Mouse (Mus musculus) heart, embryonic 10.5 days (tissue): ENCODE measurements around the gene Afap1. TPM values are rescaled to one million over a fixed set of nuclear protein-coding genes. Genes with fewer than 3 reads are reported as not detected.
A peak's percentile ranks its signal among the peaks of the same experiment; 100 is the strongest.

ENCODE experiments used
- DNase-seq: peaks from one replicate; pipeline ENCODE4 v3.0.0-alpha.2; 2017; ENCODE audit warnings: low spot score
- H3K27ac ChIP-seq: fragments of 300-500 bp; sonication (generic); 2 replicates; pipeline ENCODE4 v1.5.1; 2016; ENCODE audit warnings: mild to moderate bottlenecking
- H3K27me3 ChIP-seq: fragments of 300-500 bp; sonication (generic); 2 replicates; pipeline ENCODE4 v1.6.1; 2016; ENCODE audit warnings: mild to moderate bottlenecking; ENCODE audit not compliant: poor library complexity, insufficient read depth, severe bottlenecking
- H3K36me3 ChIP-seq: fragments of 300-500 bp; sonication (generic); 2 replicates; pipeline ENCODE4 v1.6.1; 2016; ENCODE audit warnings: mild to moderate bottlenecking, moderate library complexity
- H3K4me1 ChIP-seq: fragments of 300-500 bp; sonication (generic); 2 replicates; pipeline ENCODE4 v1.6.1; 2016; ENCODE audit warnings: mild to moderate bottlenecking
- H3K4me3 ChIP-seq: fragments of 300-500 bp; sonication (generic); 2 replicates; pipeline ENCODE4 v1.5.1; 2016; ENCODE audit warnings: mild to moderate bottlenecking, moderate library complexity
- H3K9me3 ChIP-seq: fragments of 300-500 bp; sonication (generic); 2 replicates; pipeline ENCODE4 v1.6.1; 2016; ENCODE audit warnings: mild to moderate bottlenecking, moderate library complexity
- WGBS: fragments of 180-500 bp; shearing (Covaris S2); methylation state at CpG from one replicate; pipeline ENCODE4 v1.1.7; 2016; 5-methylcytosine and 5-hydroxymethylcytosine counted together
- polyA plus RNA-seq: library from polyadenylated mRNA; unstranded; fragments of >200 nt; fragmentation: Nextera tagmentation; extraction: Ambion mirVana; gene quantifications from 2 replicates; pipeline ENCODE4 v1.2.1, GENCODE M21; 2016

The Afap1 gene
- polyA plus RNA-seq, 1 experiment from 2014 or later, result 21.7 TPM

DNA sequence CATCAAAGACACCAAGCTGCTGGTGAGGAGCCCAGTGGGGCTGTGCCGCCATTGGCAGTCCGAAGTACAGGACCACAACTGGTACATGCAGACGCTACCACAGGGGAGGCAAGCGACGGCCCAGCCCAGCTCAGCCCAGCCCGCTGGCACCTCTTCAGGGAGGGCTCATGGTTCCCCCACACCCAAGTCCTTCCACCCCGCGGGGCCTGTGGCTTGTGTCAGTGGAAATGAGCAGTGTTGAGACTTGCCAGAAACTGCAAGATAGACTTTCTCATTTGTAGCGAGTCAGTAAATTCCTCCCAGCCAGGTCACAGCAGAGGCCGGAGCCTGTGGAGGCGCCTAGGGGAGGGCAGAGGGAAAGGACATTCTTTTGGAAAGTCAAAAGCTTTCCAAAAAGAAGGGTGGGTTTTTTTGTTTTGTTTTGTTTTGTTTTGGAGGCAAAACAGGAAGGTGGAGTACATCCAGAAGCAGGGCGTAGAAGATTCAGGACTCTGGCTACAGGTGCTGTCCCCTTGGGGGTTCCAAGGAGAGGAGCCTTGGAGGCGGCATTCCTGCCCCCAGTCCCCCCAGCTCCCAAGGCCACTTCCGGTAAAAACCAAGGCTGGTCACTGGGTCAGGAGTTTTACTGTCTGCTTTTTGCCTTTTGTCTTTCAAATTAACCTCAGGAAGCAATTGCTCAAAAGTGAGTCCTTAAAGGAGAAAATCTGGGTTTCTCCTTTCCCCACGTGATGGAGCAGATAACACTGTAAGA, 55.3 kb downstream of the Afap1 start:
- 65% methylated on average over 15 of the region's 15 CpGs for WGBS
- DNase-seq, result no peak
- H3K27me3 ChIP-seq, result no peaks in the 10 kb centered on the region
- peaks cover 83% of the 10 kb centered on the region for H3K36me3 ChIP-seq
- H3K9me3 ChIP-seq, result no peaks in the 10 kb centered on the region
- peaks cover 43% of the 10 kb centered on the region for H3K4me1 ChIP-seq
- H3K4me3 ChIP-seq, result no peak overlapping the region
- H3K27ac ChIP-seq, result 0 out of 2 replicates have a peak overlapping the region, but pooled peaks have one; percentile 13

DNA sequence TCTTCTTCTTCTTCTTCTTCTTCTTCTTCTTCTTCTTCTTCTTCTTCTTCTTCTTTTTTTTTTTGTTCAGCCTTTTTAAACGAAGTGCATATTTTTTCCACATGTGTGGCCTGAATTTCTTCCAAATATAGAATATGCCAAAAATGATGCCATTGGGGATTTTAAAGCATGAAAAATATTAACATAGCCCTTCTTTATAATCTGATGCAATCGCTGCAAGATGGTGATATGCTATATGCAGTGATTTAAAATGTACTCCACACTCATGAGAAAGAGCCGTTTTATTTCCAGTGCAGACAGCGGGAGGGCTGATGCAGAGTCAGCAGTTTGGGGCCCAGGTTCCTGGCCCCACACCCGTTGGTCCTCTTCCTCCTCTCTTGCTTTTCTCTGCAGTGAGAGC, 55.9 kb downstream of the Afap1 start:
- Histone ChIP-seq H3K27me3 (no peaks in the 10 kb centered on the region), H3K4me1 (peaks cover 38% of the 10 kb centered on the region), H3K27ac (no peak overlapping the region), H3K36me3 (peaks cover 83% of the 10 kb centered on the region), H3K9me3 (no peaks in the 10 kb centered on the region), H3K4me3 (no peak overlapping the region)
- 83% methylated on average over 5 of the region's 5 CpGs for WGBS
- no peak for DNase-seq

DNA sequence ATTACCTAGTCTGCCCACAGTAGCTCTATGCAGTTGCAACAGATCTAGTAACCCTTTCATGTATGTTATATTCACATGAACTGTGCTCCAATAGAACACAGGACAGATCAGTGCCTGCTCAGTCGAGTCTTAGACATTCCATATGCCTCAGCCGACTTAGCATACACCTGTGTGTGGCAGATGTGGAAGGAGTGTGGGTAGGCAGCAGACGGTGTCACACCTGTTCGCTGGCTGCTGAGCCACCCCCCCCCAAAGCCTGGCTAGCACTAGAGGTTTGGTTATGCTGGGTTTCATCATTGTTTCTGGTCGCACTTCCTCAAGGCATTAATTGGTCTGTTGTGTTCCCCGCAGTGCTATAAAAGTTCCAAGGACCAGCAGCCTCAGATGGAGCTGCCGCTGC, 57.4 kb downstream of the Afap1 start:
- Histone ChIP-seq H3K9me3 (no peaks in the 10 kb centered on the region), H3K4me3 (no peak overlapping the region), H3K4me1 (peaks cover 32% of the 10 kb centered on the region), H3K36me3 (peaks cover 78% of the 10 kb centered on the region), H3K27me3 (no peaks in the 10 kb centered on the region), H3K27ac (no peak overlapping the region)
- 86% methylated on average over 7 of the region's 7 CpGs for WGBS
- no peak for DNase-seq

DNA sequence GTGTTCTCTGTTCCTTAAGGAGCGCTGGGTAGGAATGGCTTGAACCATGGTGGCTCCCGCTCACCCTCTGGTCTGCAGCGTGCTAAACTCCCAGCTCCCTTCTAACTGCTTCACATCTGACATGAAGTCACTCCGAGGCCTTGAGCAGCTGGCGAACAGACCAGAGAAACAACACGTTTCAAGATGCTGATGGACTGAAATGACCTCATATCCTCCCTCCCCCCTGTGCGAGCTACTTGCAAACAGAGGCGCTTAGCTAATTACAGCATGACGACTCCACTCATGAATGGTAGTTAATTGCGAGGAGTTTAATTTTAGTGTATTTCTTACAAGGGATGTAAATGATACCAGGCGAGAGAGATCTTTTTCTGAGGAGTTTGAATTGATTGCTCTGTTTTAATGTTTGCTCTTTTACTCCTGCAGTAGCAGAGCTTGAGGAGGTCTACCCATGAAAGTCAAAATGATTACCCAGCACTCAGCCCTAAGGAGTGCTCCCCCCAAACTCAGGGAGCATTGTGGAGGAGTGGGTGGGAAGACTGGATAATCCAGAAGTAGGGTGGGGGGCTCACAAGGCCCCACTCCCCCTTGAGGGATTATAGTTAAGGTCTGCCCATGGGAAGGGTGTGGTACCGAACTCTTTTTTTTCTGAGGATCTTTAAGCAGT, 61.1 kb downstream of the Afap1 start:
- H3K27ac ChIP-seq, result no peak overlapping the region
- no peak overlapping the region for H3K4me3 ChIP-seq
- no peak for DNase-seq
- H3K9me3 ChIP-seq, result no peaks in the 10 kb centered on the region
- no peaks in the 10 kb centered on the region for H3K27me3 ChIP-seq
- H3K4me1 ChIP-seq, result no peaks in the 10 kb centered on the region
- H3K36me3 ChIP-seq, result peaks cover 85% of the 10 kb centered on the region
- 71% methylated on average over 12 of the region's 12 CpGs for WGBS

DNA sequence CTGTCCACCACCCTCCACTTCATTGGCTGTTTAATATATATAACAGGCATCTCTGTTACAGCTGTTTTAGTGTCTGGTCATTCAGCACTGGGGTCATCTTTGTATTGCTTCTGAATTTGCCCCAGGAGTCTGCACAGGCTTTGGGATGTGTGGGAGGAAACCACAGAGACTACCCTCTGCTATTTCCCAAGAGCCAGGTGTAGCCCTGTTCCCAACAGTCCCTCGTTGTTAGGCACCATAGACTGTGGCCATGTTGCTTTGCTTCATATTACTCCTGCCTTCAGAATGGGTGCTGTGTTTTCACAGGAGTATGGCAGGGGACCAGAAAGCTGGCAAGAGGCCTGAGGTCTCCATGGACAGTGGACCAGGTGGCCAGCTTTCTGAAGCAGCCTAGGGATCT, 63.1 kb downstream of the Afap1 start:
- DNase-seq, result no peak
- no peaks in the 10 kb centered on the region for H3K27me3 ChIP-seq
- H3K4me3 ChIP-seq, result no peak overlapping the region
- peaks cover 77% of the 10 kb centered on the region for H3K36me3 ChIP-seq
- H3K9me3 ChIP-seq, result no peaks in the 10 kb centered on the region
- no peak overlapping the region for H3K27ac ChIP-seq
- WGBS, result 87% methylated on average over 1 of the region's 1 CpGs
- H3K4me1 ChIP-seq, result no peaks in the 10 kb centered on the region

DNA sequence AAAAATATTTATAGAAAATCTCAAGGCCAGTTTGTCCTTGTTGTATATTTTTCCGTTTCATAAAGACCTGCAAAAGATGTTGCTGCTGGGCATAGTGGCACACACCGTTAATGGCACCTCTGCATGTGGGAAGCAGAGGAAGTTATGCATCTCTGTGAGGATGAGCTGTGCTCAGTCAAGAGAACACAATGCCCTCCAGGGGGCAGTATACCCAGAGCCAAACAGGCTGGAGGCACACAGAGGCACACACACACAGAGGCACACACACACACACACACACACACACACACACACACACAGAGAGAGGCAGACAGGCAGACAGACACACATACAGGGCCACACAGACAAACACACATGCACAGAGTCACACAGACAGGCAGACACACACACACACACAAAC, 65.6 kb downstream of the Afap1 start:
- Histone ChIP-seq H3K27ac (no peak overlapping the region), H3K9me3 (no peaks in the 10 kb centered on the region), H3K36me3 (peaks cover 78% of the 10 kb centered on the region), H3K4me1 (0 out of 2 replicates have a peak, but pooled peaks cover 5% of the 10 kb centered on the region), H3K4me3 (no peak overlapping the region), H3K27me3 (no peaks in the 10 kb centered on the region)
- WGBS, result 83% methylated on average over 2 of the region's 2 CpGs
- no peak for DNase-seq

DNA sequence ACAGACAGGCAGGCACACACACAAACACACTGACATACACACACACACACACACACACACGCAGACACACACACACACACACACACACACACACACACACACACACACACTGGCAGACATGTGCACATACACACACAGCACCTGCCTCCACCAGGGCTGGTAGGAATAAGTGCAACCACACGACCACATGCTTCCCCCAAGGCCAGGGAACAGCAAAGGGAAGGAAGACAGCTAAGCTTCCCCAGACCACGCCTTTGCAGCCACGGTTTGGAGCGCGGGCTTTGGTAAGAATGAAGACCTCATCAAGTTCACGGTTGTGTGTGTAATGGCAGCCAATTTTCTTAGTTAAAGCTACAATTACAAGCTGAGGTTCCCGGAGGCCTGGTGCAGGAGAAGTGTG, 67.0 kb downstream of the Afap1 start:
- Histone ChIP-seq H3K4me3 (no peak overlapping the region), H3K4me1 (0 out of 2 replicates have a peak, but pooled peaks cover 6% of the 10 kb centered on the region), H3K9me3 (no peaks in the 10 kb centered on the region), H3K27me3 (no peaks in the 10 kb centered on the region), H3K27ac (no peak overlapping the region), H3K36me3 (peaks cover 81% of the 10 kb centered on the region)
- 83% methylated on average over 8 of the region's 8 CpGs for WGBS
- DNase-seq, result no peak

DNA sequence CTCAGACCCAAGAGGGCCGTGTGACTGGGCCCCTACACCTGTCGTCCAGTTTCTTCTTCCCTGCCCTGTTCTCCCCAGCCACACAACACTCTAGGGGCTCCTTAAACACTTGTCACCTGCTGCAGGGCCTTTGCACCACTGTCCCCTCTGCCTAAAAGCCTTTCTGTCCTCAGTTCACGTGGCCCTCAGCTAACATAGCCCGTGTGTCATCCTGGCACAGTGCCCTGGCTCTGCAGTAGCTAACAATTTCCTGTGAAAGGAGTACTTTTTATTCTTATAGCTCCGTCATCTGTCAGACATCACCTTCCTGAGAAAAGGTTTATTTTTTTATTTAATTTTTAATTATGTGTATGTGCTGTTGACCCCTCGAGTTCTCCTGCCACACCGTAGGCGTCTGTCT, 68.2 kb downstream of the Afap1 start:
- Histone ChIP-seq H3K27ac (no peak overlapping the region), H3K9me3 (no peaks in the 10 kb centered on the region), H3K4me1 (0 out of 2 replicates have a peak, but pooled peaks cover 6% of the 10 kb centered on the region), H3K36me3 (peaks cover 82% of the 10 kb centered on the region), H3K4me3 (no peak overlapping the region), H3K27me3 (no peaks in the 10 kb centered on the region)
- WGBS, result 87% methylated on average over 8 of the region's 8 CpGs
- DNase-seq, result no peak

DNA sequence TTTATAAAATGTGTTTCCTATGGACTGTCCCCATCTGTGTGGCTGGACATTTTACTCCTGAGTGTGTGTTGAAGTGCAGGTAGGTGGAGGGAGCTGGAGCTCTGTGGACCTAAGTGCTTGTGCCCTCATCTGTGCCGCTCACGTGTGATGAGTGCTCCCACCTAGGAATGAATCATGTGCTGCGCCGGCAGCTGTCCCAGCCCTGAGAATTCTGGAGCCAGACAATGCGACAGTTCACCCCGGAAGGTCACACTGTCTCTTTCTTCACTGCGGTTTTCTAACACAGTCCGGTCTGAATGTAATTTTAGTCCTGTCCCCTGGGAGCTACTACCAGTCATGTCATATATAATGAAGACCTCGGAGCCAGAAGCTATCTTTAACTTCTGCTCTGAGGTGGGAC, 70.5 kb downstream of the Afap1 start:
- Histone ChIP-seq H3K27me3 (no peaks in the 10 kb centered on the region), H3K4me3 (no peak overlapping the region), H3K4me1 (0 out of 2 replicates have a peak, but pooled peaks cover 6% of the 10 kb centered on the region), H3K9me3 (no peaks in the 10 kb centered on the region), H3K36me3 (peaks cover 89% of the 10 kb centered on the region), H3K27ac (no peak overlapping the region)
- 84% methylated on average over 9 of the region's 9 CpGs for WGBS
- no peak for DNase-seq

DNA sequence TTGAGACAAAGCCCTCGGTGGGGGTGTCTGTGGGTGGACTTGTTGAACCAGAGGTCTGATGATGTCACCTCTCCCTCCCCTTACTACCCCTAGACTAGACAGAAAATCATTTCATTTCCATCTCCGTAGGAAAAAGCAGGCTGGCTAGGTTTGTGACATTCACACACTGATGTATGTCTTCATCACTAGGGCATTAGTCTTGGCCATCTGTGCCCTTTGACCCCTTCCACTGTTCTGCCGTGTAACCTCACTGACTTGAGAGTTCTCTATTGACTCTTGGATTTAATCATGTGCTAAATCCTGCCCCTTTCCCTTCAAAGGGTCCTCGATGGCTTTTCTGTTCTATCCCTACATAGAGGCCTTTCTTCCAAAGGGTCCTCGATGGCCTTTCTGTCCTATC, 71.9 kb downstream of the Afap1 start:
- DNase-seq, result no peak
- Histone ChIP-seq H3K36me3 (peaks cover 98% of the 10 kb centered on the region), H3K9me3 (no peaks in the 10 kb centered on the region), H3K27ac (no peak overlapping the region), H3K4me3 (no peak overlapping the region), H3K27me3 (no peaks in the 10 kb centered on the region), H3K4me1 (peaks cover 8% of the 10 kb centered on the region; the same call in 1 of the 2 replicates)
- 81% methylated on average over 5 of the region's 5 CpGs for WGBS

DNA sequence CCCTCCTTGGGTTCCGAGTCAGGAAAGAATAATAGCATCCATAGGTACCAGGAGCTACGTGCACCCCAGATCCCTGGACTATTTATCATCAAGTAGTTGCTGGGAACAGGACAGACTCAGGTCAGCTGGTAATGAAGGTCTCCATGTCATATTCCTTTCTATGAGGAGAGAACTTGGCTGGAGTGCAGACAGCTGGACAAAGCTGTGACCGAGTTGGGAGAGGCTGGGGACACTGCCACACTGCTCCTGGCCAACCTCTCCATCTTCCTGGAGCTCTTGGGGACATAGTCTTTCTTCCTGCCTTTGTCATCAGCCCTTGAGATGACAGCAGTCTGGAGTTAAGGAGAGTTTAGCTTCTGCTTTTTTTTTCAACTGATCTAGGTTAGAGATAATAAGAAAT, 76.7 kb downstream of the Afap1 start:
- H3K9me3 ChIP-seq, result no peaks in the 10 kb centered on the region
- H3K36me3 ChIP-seq, result peaks cover 76% of the 10 kb centered on the region
- DNase-seq, result no peak
- H3K4me3 ChIP-seq, result no peak overlapping the region
- H3K27me3 ChIP-seq, result no peaks in the 10 kb centered on the region
- H3K27ac ChIP-seq, result no peak overlapping the region
- 75% methylated on average over 3 of the region's 3 CpGs for WGBS
- H3K4me1 ChIP-seq, result peaks cover 26% of the 10 kb centered on the region

DNA sequence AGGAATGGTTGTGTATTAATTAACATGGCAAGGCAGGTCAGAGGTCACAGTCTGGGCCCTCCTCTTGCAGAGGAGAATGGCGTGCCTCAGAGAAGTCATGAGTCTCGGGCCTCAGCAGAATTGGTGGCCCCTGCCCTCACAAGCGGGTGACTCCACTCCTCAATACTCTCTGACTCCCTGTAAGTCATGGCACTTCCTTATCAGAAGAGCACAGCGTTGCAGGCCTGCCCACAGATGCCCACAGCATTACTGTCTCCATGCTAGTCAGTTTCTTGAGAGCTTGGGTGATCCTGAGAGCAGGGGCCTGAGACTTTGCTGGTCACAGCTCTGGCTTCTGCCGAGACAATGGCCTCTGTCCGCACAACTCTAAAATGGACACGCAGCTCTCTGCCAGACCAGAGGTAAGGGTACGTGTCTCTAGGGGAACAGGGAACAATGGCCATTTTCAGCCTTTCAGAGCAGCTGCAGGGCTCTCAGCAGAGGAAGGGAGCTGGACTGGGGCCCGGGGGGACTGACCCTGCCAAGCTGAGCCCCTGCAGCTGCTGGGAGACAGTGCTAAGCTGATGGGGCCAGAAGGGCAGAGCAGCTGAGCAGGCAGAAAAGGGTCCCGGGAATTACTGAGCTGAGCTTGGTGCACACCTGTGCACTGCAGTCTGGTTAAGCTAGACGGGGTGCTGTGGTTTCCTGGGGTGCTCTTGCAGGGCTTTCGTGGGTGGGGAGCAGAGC, 77.4 kb downstream of the Afap1 start:
- 72% methylated on average over 12 of the region's 12 CpGs for WGBS
- DNase-seq, result no peak
- Histone ChIP-seq H3K9me3 (no peaks in the 10 kb centered on the region), H3K4me1 (peaks cover 26% of the 10 kb centered on the region), H3K27me3 (no peaks in the 10 kb centered on the region), H3K36me3 (peaks cover 75% of the 10 kb centered on the region), H3K27ac (0 out of 2 replicates have a peak overlapping the region, but pooled peaks have one; percentile 0), H3K4me3 (no peak overlapping the region)
